Mouse (Mus musculus) bone marrow macrophage, adult 2 months (primary cell): ENCODE measurements around the gene Atg2b. TPM values are rescaled to one million over a fixed set of nuclear protein-coding genes. Genes with fewer than 3 reads are reported as not detected.

Experiments used
- H3K27ac ChIP-seq: 2 replicates; pipeline ENCODE4 v1.5.1; 2012; ENCODE audit warnings: low read depth, low read length; ENCODE audit not compliant: insufficient read depth
- H3K4me1 ChIP-seq: 2 replicates; pipeline ENCODE4 v1.6.1; 2012; ENCODE audit warnings: low read length; ENCODE audit not compliant: control insufficient read depth, insufficient read depth
- H3K4me3 ChIP-seq: 2 replicates; pipeline ENCODE4 v1.5.1; 2012; ENCODE audit warnings: mild to moderate bottlenecking, low read length, moderate library complexity; ENCODE audit not compliant: insufficient read depth
- CTCF ChIP-seq: IDR thresholded peaks from 2 replicates; pipeline ENCODE4 v1.5.1; 2012; ENCODE audit warnings: low read depth, mild to moderate bottlenecking, low read length, moderate library complexity
- POLR2A ChIP-seq: IDR thresholded peaks from 2 replicates; pipeline ENCODE4 v1.6.1; 2012; ENCODE audit warnings: mild to moderate bottlenecking, low read depth, low read length, borderline replicate concordance
- polyA plus RNA-seq: library from polyadenylated mRNA; stranded (reverse); fragments of >200 nt; gene quantifications from 2 replicates; pipeline ENCODE4 v1.2.4, GENCODE M21; 2012; ENCODE audit not compliant: missing spikeins, insufficient read depth, insufficient read length

The Atg2b gene
- polyA plus RNA-seq, result 14.4 and 16.5 TPM in 2 replicates

- TF ChIP-seq CTCF (no peak), POLR2A (no peak)
- Histone ChIP-seq H3K4me3 (peak within 1 kb of the TSS; percentile 80), H3K27ac (peak within 1 kb of the TSS; percentile 81), H3K4me1 (peaks cover 15% of the 10 kb centered on the region)
These were observed at the start of gene Atg2b for GRCm38 (mm10) chr12:105685001-105685691. Gene Atg2b (minus strand): TSS chr12:105685211.

GRCm38 (mm10) chr12:105733370-105734159 lies 48.6 kb upstream of the Atg2b start:
- TF ChIP-seq CTCF (no peak), POLR2A (no peak)
- Histone ChIP-seq H3K4me3 (no peak overlapping the region), H3K27ac (no peak overlapping the region), H3K4me1 (peaks cover 10% of the 10 kb centered on the region)

DNA sequence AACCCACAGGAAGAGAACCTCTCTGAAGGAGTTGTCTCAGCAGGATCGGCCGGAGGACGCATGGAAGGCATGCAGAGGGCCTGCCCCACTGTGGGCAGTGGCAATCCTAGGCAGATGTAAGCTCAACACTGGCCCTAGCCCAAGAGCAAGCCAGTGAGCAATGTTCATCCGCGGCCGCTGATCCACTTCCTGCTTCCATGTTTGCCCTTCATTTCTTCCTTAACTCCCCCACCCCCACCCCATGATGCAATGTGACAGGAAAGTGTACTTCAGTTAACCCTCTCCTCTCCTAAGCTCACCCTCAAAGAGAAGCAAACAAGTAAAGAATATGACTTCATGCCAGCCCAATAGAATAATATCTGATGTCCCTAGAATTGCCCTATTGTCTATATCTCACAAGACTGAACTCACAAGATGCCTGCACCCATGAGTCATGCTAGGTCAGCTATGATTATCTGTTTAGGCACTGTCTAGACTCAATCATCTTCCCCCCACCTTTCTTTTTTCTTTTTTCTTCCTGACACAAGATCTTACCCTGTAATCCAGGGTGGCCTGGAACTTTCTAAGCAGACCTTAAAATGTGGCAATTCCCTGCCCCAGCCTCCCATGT lies 45.9 kb upstream of the Atg2b start:
- H3K4me1 ChIP-seq, result peaks cover 10% of the 10 kb centered on the region
- no peak overlapping the region for H3K4me3 ChIP-seq
- H3K27ac ChIP-seq, result no peak overlapping the region
- TF ChIP-seq POLR2A (no peak), CTCF (no peak)

DNA sequence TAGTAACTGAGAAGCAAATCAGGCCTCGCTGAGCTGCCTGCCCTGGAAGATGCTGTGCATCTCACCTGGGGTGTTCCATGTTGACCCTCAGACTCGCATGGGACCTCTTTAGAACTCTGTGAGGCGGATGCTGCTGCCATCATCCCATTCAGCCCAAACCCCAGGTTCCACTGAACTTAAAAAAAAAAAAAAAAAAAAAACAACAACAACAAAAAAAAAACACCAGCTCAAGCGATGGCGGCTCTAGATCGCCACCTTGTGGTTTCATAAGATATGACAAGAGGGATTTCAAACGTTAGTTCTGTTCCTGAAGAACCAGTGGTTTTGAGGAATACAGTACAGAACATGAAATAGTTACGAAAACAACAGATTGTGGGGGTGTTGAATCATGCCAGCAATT lies 43.0 kb upstream of the Atg2b start:
- Histone ChIP-seq H3K27ac (no peak overlapping the region), H3K4me3 (no peak overlapping the region), H3K4me1 (peaks cover 7% of the 10 kb centered on the region)
- TF ChIP-seq CTCF, result peak; percentile 50; the same call in 1 of the 2 replicates
- TF ChIP-seq POLR2A, result no peak

DNA sequence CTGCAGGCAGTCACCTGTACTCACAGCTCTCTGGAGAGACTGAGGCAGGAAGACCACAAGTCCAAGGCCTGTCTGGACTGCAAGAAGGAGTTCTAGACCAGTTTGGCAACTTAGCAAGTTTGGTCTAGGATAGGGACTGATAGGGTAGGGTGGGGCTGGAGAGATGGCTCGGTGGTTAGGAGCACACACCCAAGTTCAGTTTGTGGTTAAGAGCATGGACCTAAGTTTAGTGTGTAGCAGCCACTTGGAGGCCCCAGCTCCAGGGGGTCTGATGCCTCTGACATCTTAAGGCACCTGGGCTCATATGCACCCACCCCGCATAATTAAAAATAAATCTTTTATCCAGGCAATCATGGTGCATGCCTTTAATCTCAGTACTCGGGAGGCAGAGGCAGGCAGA lies 42.3 kb upstream of the Atg2b start:
- H3K4me1 ChIP-seq, result peaks cover 7% of the 10 kb centered on the region
- no peak overlapping the region for H3K27ac ChIP-seq
- no peak overlapping the region for H3K4me3 ChIP-seq
- TF ChIP-seq POLR2A (no peak), CTCF (no peak)

GRCm38 (mm10) chr12:105725736-105726135 lies 40.7 kb upstream of the Atg2b start:
- Histone ChIP-seq H3K4me3 (no peak overlapping the region), H3K27ac (no peak overlapping the region), H3K4me1 (peaks cover 1% of the 10 kb centered on the region)
- TF ChIP-seq POLR2A (no peak), CTCF (no peak)

DNA sequence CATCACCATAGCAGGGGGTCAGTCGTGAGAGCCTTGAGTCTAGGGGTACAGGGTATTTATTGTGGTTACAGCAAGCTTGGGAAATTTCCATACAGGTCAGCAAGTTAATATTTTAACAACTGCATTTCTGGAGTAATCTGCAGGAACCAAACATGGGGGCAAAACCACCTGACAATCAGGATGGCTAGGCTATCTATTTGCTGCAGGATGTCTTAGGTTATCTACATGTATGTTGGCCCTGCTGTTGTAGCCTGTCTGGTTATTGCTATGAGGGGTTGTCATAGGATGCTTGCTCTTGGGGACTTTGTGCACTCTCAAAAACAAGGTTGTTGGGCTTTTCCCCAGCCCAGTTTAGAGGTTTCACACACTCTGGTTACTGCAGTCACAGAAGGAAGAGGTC lies 39.6 kb upstream of the Atg2b start:
- Histone ChIP-seq H3K4me3 (no peak overlapping the region), H3K27ac (no peak overlapping the region), H3K4me1 (no peaks in the 10 kb centered on the region)

DNA sequence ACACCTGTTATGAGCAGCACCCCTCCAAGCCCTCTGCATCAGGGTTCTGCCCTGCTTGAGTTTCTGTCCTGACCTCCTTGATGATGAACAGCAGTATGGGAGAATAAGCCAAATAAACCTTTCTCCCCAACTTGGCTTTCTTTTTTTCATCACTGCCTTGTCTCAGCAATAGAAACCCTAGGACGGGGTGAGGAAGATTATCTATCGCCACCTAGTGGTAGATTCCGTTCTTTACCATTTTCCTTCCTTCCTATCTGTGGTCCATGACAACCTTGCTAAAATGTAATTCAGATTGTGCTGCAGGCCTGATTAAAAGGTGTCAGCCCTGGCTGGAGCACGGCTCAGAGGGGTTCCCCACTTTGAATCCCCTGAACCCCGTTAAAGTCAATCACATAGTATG lies 37.6 kb upstream of the Atg2b start:
- TF ChIP-seq CTCF, result peak; percentile 32; the same call in 1 of the 2 replicates
- TF ChIP-seq POLR2A, result no peak
- no peak overlapping the region for H3K4me3 ChIP-seq
- no peak overlapping the region for H3K27ac ChIP-seq
- no peaks in the 10 kb centered on the region for H3K4me1 ChIP-seq

More for the DNA sequence above, 39.6 kb upstream of the Atg2b start:
- no peak for TF ChIP-seq CTCF
- TF ChIP-seq POLR2A, result no peak

DNA sequence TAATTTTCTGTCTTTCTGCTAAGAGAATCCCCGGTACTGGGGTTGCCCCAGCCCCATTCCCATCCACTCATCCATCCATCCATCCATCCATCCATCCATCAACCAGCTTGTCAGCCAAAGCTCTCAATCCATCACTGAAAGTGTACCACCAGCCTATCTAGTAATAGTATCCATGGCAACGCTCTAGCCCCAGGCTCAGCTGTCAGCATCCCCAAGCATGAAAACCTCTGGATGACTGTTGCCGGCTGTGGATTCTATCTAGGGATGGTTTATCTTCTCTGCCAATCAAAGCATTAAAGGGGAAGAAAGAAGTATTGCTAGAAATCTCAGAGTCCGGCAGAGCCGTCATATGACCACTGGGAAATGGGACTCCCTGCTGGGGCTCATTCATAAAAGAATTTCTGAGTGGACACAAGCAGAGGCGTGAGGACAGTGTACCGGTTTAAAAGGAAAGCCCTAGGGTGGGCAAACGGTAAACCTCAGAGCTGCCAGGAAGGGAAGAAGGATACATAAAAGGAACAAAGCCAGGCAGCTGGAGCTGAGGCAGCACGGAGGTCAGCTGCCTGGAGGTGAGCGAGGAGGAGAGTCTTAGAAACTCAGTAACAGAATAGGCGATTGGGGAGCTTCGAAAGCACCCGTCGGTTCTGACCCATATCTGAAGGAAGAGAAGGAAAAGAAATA lies 36.6 kb upstream of the Atg2b start:
- TF ChIP-seq CTCF (no peak), POLR2A (no peak)
- no peaks in the 10 kb centered on the region for H3K4me1 ChIP-seq
- H3K27ac ChIP-seq, result no peak overlapping the region
- no peak overlapping the region for H3K4me3 ChIP-seq
